Mouse (Mus musculus) lung, embryonic 16.5 days (tissue): Measurements from ENCODE around the gene 1810062G17Rik. TPM values are rescaled to one million over a fixed set of nuclear protein-coding genes. Genes with fewer than 3 reads are reported as not detected.

Experiments
- ATAC-seq: fragments of 200-750 bp; cut with Nextera tagmentation; 2 replicates; pipeline ENCODE4 v1.8.0; 2017; ENCODE audit warnings: low read depth, mild to moderate bottlenecking, moderate library complexity
- H3K27ac ChIP-seq: fragments of 300-500 bp; sonication (generic); 2 replicates; pipeline ENCODE4 v1.5.1; 2014; ENCODE audit warnings: mild to moderate bottlenecking, control low read depth, low read length
- H3K27me3 ChIP-seq: fragments of 300-500 bp; sonication (generic); 2 replicates; pipeline ENCODE4 v1.6.1; 2014; ENCODE audit warnings: low read depth, low read length, mixed read lengths; ENCODE audit not compliant: control insufficient read depth, insufficient read depth
- H3K36me3 ChIP-seq: fragments of 300-500 bp; sonication (generic); 2 replicates; pipeline ENCODE4 v1.6.1; 2014; ENCODE audit warnings: low read length; ENCODE audit not compliant: control insufficient read depth, insufficient read depth
- H3K4me1 ChIP-seq: fragments of 300-500 bp; sonication (generic); replicated peaks from 2 replicates; pipeline ENCODE4 v1.6.1; 2014; ENCODE audit warnings: low read length, mixed read lengths; ENCODE audit not compliant: control insufficient read depth, insufficient read depth
- H3K4me2 ChIP-seq: fragments of 300-500 bp; sonication (generic); 2 replicates; pipeline ENCODE4 v1.6.1; 2014; ENCODE audit warnings: low read depth, low read length, control low read depth
- H3K4me3 ChIP-seq: fragments of 300-500 bp; sonication (generic); 2 replicates; pipeline ENCODE4 v1.5.1; 2014; ENCODE audit warnings: mild to moderate bottlenecking, low read length, control low read depth
- H3K9ac ChIP-seq: fragments of 300-500 bp; sonication (generic); 2 replicates; pipeline ENCODE4 v1.6.1; 2014; ENCODE audit warnings: low read length, control low read depth
- H3K9me3 ChIP-seq: fragments of 300-500 bp; sonication (generic); 2 replicates; pipeline ENCODE4 v1.6.1; 2016; ENCODE audit warnings: low read length; ENCODE audit not compliant: control insufficient read depth
- WGBS: fragments of 180-500 bp; shearing (Covaris S2); extraction: QIAGEN DNeasy Blood & Tissue Kit; methylation state at CpG from one replicate; pipeline ENCODE4 v1.1.7; 2014; 5-methylcytosine and 5-hydroxymethylcytosine counted together
- polyA plus RNA-seq: library from polyadenylated mRNA; unstranded; fragments of >200 nt; fragmentation: Nextera tagmentation; extraction: Ambion mirVana; gene quantifications from 2 replicates; pipeline ENCODE4 v1.2.1, GENCODE M21; 2015

The 1810062G17Rik gene
- polyA plus RNA-seq, 1 experiment from 2014 or later, result 3.9 TPM

DNA sequence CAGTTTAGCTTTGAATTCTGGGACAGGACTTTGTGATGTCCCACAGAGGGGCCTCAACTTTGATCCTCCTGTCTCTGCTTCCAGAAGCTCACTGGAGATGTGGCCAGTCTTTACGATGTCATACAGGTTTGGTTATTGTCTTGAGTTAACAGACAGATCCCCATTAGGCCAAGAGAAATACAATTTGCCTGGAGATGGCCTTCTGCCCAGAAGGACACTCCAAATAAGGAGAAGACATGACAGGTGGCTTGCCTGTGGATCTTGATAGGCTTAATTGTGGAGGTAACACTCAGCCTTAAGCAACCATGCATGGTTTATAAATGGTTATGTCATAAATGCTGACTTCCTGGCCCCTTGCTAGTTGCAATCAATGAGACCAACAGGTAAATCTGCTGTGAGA is 23.2 kb upstream of the 1810062G17Rik start:
- ATAC-seq, result no peak
- peaks cover 40% of the 10 kb centered on the region for H3K36me3 ChIP-seq
- 89% methylated on average over 1 of the region's 1 CpGs for WGBS

DNA sequence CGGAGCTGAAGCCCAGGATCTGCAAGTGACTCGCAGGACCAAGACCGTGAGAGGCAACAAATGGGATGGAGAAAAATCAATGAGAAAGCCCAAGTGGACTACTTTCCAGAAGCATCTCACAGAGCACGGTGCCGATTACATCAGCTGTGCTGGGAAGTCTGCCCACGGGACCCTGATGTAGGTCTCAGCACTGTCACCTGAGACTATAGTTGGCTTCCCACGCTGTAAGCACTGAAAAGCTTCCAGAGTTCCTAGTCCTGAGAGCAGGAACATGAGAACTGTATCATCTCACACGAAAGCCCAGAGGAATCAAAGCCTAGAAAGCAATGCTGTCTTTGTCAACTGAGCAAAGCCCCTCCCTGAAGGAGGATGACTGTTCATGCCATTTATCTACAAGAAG is 20.6 kb upstream of the 1810062G17Rik start:
- no peak for ATAC-seq
- 88% methylated on average over 8 of the region's 8 CpGs for WGBS
- H3K36me3 ChIP-seq, result peaks cover 34% of the 10 kb centered on the region

More for the DNA sequence above, 23.2 kb upstream of the 1810062G17Rik start:
- H3K27me3 ChIP-seq, result no peaks in the 10 kb centered on the region
- no peaks in the 10 kb centered on the region for H3K9me3 ChIP-seq
- H3K4me2 ChIP-seq, result no peak overlapping the region
- H3K9ac ChIP-seq, result no peak overlapping the region
- no peak overlapping the region for H3K27ac ChIP-seq
- no peaks in the 10 kb centered on the region; the same call in 1 of the 2 replicates for H3K4me1 ChIP-seq
- H3K4me3 ChIP-seq, result no peak overlapping the region

DNA sequence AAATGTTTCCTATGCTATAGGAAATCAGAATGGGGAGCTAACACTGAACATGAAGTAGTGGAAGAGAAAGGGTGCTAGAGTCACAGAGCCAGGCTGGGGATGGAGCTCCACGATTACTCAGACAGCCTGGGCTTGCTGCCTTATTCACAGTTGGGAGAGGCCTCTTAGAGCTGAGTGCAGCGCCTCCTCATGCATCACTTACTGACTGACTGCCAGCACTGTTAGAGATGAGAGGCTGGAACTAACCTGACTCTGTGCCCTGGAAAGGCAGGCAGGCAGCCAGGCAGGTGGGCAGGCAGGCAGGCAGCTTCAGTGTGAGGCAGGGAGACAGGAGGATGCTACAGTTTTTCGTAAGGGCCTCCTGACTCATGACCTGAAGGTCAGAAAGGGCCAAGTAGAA is 20.2 kb upstream of the 1810062G17Rik start:
- no peak overlapping the region for H3K9ac ChIP-seq
- no peaks in the 10 kb centered on the region for H3K9me3 ChIP-seq
- no peak overlapping the region for H3K4me2 ChIP-seq
- H3K36me3 ChIP-seq, result peaks cover 33% of the 10 kb centered on the region
- no peaks in the 10 kb centered on the region for H3K4me1 ChIP-seq
- no peak for ATAC-seq
- no peaks in the 10 kb centered on the region for H3K27me3 ChIP-seq
- no peak overlapping the region for H3K4me3 ChIP-seq
- 72% methylated on average over 3 of the region's 3 CpGs for WGBS
- no peak overlapping the region for H3K27ac ChIP-seq

More for the DNA sequence above, 20.6 kb upstream of the 1810062G17Rik start:
- H3K9ac ChIP-seq, result no peak overlapping the region
- no peaks in the 10 kb centered on the region for H3K9me3 ChIP-seq
- no peak overlapping the region for H3K4me3 ChIP-seq
- no peak overlapping the region for H3K27ac ChIP-seq
- H3K4me2 ChIP-seq, result no peak overlapping the region
- H3K27me3 ChIP-seq, result no peaks in the 10 kb centered on the region
- no peaks in the 10 kb centered on the region for H3K4me1 ChIP-seq

DNA sequence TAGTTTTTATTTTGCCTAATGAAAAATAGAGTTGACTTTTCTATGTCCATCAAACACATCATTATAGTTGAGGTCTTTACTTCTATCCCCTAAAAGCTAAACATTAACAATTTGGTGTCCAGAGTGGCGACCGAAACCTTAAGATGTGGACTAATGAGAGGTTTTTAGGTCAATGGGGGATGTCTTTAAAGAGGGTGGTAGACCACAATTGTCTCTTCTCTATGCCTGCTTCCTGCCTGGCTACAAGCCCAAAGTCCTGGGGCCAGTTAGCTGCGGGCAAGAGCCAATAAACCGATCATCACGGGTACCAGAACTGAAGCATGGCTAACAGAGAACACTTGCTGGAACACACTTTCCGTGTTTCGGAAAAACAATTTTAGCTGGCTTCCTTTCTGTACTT is 15.0 kb upstream of the 1810062G17Rik start:
- Histone ChIP-seq H3K27me3 (no peaks in the 10 kb centered on the region), H3K36me3 (peaks cover 29% of the 10 kb centered on the region), H3K9me3 (no peaks in the 10 kb centered on the region), H3K4me3 (no peak overlapping the region), H3K4me2 (no peak overlapping the region), H3K4me1 (no peaks in the 10 kb centered on the region), H3K9ac (no peak overlapping the region), H3K27ac (no peak overlapping the region)
- 84% methylated on average over 7 of the region's 7 CpGs for WGBS
- no peak for ATAC-seq

- no peak overlapping the region for H3K9ac ChIP-seq
- no peaks in the 10 kb centered on the region for H3K27me3 ChIP-seq
- no peak overlapping the region for H3K27ac ChIP-seq
- WGBS, result 88% methylated on average over 5 of the region's 5 CpGs
- no peaks in the 10 kb centered on the region for H3K4me1 ChIP-seq
- H3K4me3 ChIP-seq, result no peak overlapping the region
- no peaks in the 10 kb centered on the region for H3K9me3 ChIP-seq
- H3K4me2 ChIP-seq, result no peak overlapping the region
- peaks cover 26% of the 10 kb centered on the region for H3K36me3 ChIP-seq
- no peak for ATAC-seq
These were observed 13.9 kb upstream of the 1810062G17Rik start for GRCm38 (mm10) chr3:36461819-36462218.

DNA sequence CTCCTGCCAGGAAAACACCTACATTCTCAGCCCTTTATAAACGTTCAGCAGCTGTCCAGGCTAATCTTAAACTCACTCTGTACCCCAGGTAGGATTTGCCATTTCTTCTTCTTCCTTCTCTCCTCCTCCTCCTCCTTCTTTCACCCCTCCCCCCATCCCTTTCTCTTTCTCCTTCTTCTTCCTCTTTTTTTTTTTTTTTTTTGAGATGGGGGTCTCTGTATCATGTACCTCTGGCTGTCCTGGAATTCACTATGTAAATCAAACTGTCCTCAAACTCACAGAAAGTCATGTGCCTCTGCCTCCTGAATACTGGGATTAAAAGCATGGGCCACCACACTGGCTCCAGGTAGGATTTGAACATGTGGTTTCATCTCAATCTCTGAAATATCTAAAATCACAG is 13.4 kb upstream of the 1810062G17Rik start:
- Histone ChIP-seq H3K4me2 (no peak overlapping the region), H3K36me3 (peaks cover 24% of the 10 kb centered on the region), H3K4me1 (no peaks in the 10 kb centered on the region), H3K27me3 (no peaks in the 10 kb centered on the region), H3K4me3 (no peak overlapping the region), H3K27ac (no peak overlapping the region), H3K9me3 (no peaks in the 10 kb centered on the region), H3K9ac (no peak overlapping the region)
- WGBS, result 27% methylated on average over 1 of the region's 1 CpGs
- ATAC-seq, result no peak

GRCm38 (mm10) chr3:36465538-36465937 is 10.2 kb upstream of the 1810062G17Rik start:
- WGBS, result 49% methylated on average over 7 of the region's 7 CpGs
- H3K4me1 ChIP-seq, result no peaks in the 10 kb centered on the region; the same call in 1 of the 2 replicates
- 0 out of 2 replicates have a peak, but pooled peaks have one; percentile 23 for ATAC-seq

GRCm38 (mm10) chr3:36467632-36468031 is 8.1 kb upstream of the 1810062G17Rik start:
- H3K9me3 ChIP-seq, result no peaks in the 10 kb centered on the region
- no peak overlapping the region for H3K4me3 ChIP-seq
- H3K27me3 ChIP-seq, result no peaks in the 10 kb centered on the region
- no peak overlapping the region for H3K4me2 ChIP-seq
- H3K36me3 ChIP-seq, result peaks cover 2% of the 10 kb centered on the region
- no peak for ATAC-seq
- 84% methylated on average over 7 of the region's 7 CpGs for WGBS
- no peak overlapping the region for H3K27ac ChIP-seq
- H3K4me1 ChIP-seq, result peaks cover 3% of the 10 kb centered on the region; the same call in 1 of the 2 replicates
- no peak overlapping the region for H3K9ac ChIP-seq

More at GRCm38 (mm10) chr3:36465538-36465937, 10.2 kb upstream of the 1810062G17Rik start:
- Histone ChIP-seq H3K4me3 (no peak overlapping the region), H3K27me3 (no peaks in the 10 kb centered on the region), H3K9me3 (no peaks in the 10 kb centered on the region), H3K4me2 (no peak overlapping the region), H3K9ac (no peak overlapping the region), H3K27ac (no peak overlapping the region), H3K36me3 (peaks cover 12% of the 10 kb centered on the region)

DNA sequence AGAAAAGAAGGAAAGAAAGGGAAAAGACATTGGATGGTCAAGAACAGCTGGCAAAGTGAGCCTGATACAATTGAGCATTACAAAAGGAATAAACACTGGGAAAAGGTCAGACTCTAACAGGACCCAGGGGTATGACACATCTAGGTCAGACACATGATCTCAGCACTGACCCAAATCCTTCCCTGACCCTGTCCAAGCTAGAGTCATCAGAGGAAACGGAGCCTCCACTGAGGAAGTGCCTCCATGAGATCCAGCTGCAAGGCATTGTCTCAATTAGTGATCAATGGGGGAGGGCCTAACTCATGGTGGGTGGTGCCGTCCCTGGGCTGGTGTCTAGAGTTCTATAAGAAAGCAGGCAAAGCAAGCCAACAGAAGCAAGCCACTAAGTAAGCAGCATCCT is 6.9 kb upstream of the 1810062G17Rik start:
- Histone ChIP-seq H3K4me2 (no peak overlapping the region), H3K9me3 (no peaks in the 10 kb centered on the region), H3K36me3 (no peaks in the 10 kb centered on the region), H3K9ac (no peak overlapping the region), H3K4me1 (peaks cover 6% of the 10 kb centered on the region), H3K27me3 (no peaks in the 10 kb centered on the region), H3K4me3 (no peak overlapping the region), H3K27ac (no peak overlapping the region)
- WGBS, result 54% methylated on average over 2 of the region's 2 CpGs
- no peak for ATAC-seq

DNA sequence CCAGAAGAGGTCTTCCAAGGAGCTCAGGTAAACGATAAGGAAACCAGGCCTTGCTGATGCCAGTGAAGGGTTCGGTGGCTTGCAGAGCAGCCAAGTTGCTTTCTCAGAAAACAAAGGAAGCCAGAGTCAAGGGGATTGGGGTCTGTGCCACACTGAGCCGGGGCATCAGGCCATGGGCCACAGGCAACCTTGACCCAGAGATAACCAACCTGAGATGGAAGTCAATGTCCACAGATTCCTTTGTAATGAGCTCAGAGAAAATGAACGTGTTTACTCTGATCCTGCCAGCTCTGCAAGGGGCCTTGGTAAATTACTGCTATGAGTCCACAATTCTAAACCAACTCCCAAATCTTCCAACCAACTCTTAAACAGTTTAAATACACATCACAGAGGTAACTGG is 3.9 kb upstream of the 1810062G17Rik start:
- Histone ChIP-seq H3K4me1 (peaks cover 11% of the 10 kb centered on the region), H3K4me2 (no peak overlapping the region), H3K27ac (no peak overlapping the region)

More for the DNA sequence above, 3.9 kb upstream of the 1810062G17Rik start:
- 46% methylated on average over 4 of the region's 4 CpGs for WGBS
- no peaks in the 10 kb centered on the region for H3K9me3 ChIP-seq
- no peak for ATAC-seq
- H3K36me3 ChIP-seq, result no peaks in the 10 kb centered on the region
- H3K27me3 ChIP-seq, result no peaks in the 10 kb centered on the region
- no peak overlapping the region for H3K4me3 ChIP-seq
- H3K9ac ChIP-seq, result no peak overlapping the region
